Mouse (Mus musculus): ENCODE data around the gene Col19a1. TPM values are rescaled to one million over a fixed set of nuclear protein-coding genes. Genes with fewer than 3 reads are reported as not detected.

Col19a1 gene
- total RNA-seq, 2 experiments from 2014 or later: 0.05 to 0.07 TPM

GRCm38 (mm10) chr1:24240039-24240691 lies 347.1 kb downstream of the Col19a1 start:
- no peak for DNase-seq
- intact Hi-C loops (cut with DNase I): no loop called here

GRCm38 (mm10) chr1:24236330-24236729 lies 350.9 kb downstream of the Col19a1 start:
- intact Hi-C loops (cut with DNase I): no loop called here
- no peak for DNase-seq

GRCm38 (mm10) chr1:24231504-24232270 lies 355.6 kb downstream of the Col19a1 start:
- no peak for DNase-seq
- intact Hi-C loops (cut with DNase I): no loop called here

GRCm38 (mm10) chr1:24230428-24230827 lies 356.8 kb downstream of the Col19a1 start:
- DNase-seq: no peak
- intact Hi-C loops (cut with DNase I): no loop called here

GRCm38 (mm10) chr1:24229552-24229951 lies 357.7 kb downstream of the Col19a1 start:
- no peak for DNase-seq

GRCm38 (mm10) chr1:24226941-24227711 lies 360.1 kb downstream of the Col19a1 start:
- intact Hi-C loops (cut with DNase I): no loop called here
- DNase-seq: no peak

More at GRCm38 (mm10) chr1:24229552-24229951, 357.7 kb downstream of the Col19a1 start:
- intact Hi-C loops (cut with DNase I): no loop called here

GRCm38 (mm10) chr1:24225825-24226526 lies 361.3 kb downstream of the Col19a1 start:
- intact Hi-C loops (cut with DNase I): no loop called here
- DNase-seq: peak in 1 of 2 experiments; percentile 4

GRCm38 (mm10) chr1:24222981-24223612 lies 364.2 kb downstream of the Col19a1 start:
- intact Hi-C loops (cut with DNase I): no loop called here
- DNase-seq: no peak

- intact Hi-C loops (cut with DNase I): no loop called here
- no peak for DNase-seq
Measured at GRCm38 (mm10) chr1:24222231-24222630, 365.0 kb downstream of the Col19a1 start.

- intact Hi-C loops (cut with DNase I): no loop called here
Measured at GRCm38 (mm10) chr1:24219041-24219440, 368.2 kb downstream of the Col19a1 start.

More at GRCm38 (mm10) chr1:24219041-24219440, 368.2 kb downstream of the Col19a1 start:
- no peak for DNase-seq

Other genes with a start within 250 kb of the Col19a1 start
- 10 to 100 TPM; 36.5 to 39.9 TPM for gene Lmbrd1, start 91.2 kb upstream of the Col19a1 start, total RNA-seq (2021)

All from heart, postnatal 10 days (tissue).